Mouse (Mus musculus) T-helper 1 cell (primary cell): ENCODE data around the gene Pkp4.
"Not testable (repeated sequence)": the region's sequence is repeated elsewhere in the genome, so short reads cannot be mapped to it uniquely, and the experiment has no call there.

Source experiments
- in situ Hi-C: fragments of 300-600 bp; cut with MboI, MseI; formaldehyde crosslinking; loops from one replicate; pipeline ENCODE4 v1.15.1; 2025; ENCODE audit warnings: high pct_unique_total_duplicates

The Pkp4 gene

DNA sequence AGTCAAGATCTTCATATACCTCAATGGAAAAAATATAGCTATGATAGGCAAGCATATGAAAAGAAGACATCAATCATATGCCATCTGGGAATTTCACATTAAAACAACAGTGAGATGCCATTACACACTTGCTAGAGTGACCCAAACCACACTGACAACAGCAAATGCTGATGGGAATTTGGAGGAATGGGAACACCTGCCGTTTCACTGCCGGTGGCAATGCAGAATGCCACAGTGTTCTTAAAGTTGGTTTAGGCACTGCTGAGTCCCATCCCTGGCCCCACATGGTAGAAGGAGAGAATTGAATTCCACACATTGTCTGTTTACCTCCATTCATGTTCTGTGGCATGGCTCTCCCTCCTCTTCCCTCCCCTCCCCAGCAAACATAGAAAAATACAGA lies 212.5 kb downstream of the Pkp4 start:
- in situ Hi-C loops, result no loop called here

DNA sequence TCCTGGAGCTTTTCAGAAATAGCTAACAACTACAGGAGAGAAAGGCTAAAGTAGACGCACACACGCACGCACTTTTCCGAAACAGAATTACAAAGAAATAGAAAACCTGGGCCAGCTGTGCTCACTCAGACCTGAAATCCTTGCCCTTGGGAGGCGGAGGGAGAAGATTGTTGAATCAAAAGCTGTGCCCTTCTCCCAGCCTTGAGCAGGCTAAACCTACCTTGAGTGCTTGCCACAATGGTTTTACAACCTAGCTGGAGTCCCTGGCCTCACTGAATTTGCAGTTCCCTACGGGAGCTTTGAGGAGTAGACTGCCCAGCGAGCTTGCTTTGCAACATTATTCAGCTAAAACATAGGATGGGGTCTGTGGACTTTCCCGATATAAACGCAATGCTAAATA lies 217.4 kb downstream of the Pkp4 start:
- in situ Hi-C loops, result no loop called here

DNA sequence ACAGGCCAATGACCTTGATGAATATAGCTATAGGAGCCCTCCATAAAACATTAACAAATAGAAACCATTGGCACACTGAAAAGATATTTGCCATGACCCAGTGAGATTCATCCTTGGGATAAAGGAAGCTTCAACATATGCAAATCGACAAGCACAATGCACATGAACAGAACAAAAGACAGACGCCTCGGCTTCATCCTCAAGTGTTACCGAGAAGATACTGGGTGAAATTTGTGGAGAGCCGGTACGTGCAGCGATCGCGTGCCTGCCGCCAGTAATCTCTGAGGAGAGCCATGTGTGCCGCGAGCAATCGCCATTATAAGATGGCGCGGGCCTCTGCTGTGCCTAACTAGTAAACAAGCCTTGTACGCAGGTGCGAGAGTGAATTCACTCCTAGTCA lies 218.2 kb downstream of the Pkp4 start:
- in situ Hi-C loops, result not testable (repeated sequence)

DNA sequence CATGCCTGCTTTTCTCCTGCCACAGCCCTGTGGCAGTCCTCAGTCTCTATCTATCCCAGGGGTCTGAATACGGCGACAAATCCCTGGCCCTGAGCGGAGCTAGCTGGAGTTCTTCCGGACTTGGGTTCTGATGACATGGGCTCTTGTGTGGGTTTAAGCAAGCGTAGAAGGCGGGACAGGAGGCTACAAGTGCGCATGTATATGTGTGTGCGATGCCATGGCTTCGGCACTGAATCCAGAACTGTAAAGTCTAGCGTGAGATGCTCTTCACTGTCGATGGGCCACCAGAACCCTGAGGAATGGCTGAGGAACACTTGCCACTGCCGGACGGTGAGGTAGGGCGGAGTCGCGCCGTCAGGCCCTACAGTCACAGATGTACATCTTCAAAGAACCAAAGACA lies 222.6 kb downstream of the Pkp4 start:
- in situ Hi-C loops, result no loop called here

DNA sequence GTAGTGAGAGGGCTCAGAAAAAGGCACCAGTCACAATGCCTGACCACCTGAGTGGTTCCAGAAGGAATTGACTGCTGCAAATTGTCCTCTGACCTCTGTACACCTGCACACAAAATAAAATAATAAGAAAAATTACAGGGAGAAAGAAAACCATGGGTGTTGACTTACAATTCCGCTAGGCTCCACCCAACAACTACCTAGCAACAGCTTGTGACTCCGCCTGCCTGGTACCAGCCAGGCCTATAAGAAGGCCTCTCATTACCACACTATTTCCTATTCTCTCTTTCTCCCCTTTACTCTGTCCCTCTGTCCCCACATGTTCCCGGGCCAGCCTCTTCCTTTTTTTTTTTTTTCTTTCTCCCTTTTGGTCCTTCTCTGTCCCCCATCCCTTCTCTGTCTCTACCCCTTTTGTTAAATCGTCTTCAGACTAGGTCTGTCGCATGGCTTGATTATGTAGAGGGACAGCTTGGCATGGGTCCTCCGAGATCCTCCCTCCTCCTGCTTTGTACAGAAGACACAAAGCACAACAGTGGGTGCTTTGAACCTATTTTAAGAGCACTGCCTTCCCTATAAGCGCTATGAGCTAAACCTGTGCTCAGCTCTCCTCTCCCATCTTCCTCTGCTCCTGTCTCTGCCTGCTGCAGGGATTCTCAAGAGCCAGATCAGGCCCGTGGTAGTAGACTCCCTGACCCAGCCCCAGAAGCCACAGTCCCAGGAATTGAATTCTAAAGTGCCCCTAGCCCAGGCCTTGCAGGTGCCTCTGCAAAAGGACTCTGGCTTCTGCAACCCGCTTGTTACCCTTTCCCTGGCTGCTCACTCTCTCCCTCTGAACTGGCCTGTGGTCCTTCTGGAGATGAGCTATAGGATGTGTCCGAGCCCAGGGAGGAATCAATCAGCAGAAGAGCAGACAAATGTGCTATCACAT lies 223.5 kb downstream of the Pkp4 start:
- in situ Hi-C loops, result no loop called here

DNA sequence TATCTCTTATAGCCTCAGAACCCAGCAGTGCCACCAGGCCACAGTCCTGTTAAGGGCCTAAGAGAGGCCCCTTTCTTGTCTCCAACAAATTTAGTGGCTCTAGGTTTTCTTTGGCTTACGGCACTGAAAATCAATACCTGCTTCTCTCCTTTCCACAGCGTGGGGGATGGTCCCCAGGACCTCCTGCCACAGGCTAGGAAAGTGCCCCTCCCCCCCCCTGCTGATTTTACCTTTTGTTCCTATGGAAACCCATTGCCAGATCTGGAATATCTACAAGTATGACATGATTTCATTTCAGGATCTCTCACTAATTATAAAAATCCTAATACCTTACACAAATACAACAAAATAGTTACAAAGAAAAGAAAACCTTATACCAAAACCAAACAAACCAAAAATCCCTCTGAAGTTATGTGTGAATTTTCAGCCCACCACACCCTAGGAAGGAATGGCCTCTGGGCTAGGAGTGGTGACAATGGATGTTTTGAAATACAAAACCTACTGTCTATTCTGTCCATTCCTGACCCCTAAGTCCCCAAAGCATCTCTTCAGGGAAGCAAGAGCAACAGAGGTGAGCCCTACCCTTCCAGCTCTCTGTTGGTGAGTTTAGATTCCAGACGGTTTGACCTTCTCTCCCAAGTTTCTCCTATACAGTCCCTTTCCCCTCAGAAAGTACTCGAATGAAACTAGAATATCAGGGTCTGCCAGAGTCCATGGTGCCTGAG lies 224.7 kb downstream of the Pkp4 start:
- in situ Hi-C loops, result no loop called here

DNA sequence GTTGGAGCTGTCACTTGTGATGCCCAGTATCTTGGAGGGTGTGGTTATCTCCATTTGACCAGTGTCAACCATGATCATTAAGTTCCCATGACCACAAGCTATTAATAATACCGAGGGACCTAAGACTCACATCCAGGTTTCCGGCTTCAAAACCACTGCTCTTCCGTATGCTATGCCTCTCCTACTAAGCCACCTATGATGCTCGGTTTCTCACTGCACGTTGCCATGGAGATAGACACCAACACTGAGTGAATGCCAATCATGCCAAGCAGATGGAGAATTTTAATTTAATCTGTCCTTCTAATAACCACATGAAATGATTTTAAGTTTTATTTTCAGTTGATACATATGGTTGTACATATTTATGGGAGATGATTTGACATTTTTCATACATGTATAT lies 229.3 kb downstream of the Pkp4 start:
- in situ Hi-C loops, result no loop called here

DNA sequence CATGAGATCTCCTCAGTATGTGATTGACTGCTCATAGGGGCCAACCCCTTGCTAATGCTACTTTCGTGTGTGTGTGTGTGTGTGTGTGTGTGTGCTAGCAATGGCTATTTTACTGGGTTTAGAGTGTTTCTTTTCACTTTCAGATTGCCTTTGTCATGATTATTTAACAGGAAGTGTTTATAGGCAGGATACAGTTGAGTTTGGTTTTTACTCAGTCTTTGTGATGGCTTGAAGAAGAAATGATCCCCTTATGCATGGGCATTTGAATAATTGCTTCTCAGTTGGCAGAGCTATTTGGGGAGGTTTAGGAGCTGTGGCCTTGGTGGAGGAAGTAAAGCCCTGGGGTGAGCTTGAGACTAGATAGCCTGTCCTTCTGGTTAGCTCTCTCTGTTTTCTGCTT lies 232.5 kb downstream of the Pkp4 start:
- in situ Hi-C loops, result no loop called here

DNA sequence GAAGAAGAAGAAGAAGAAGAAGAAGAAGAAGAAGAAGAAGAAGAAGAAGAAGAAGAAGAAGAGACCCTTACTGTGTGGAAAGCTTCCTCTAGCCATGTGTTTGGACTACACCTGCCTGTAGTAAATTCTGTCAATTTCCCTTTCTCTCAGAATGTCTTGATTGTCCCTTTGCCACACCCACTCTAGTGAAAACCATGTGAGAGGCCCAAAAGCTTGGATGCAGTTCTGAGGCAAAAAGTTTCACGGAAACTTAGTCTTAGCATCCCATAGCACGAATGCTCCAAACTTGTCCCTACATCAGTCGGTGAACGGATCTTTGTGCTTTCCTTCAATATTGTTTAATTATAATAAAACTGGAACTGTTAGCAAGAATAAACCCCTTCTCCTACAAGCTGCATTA lies 234.0 kb downstream of the Pkp4 start:
- in situ Hi-C loops, result no loop called here

DNA sequence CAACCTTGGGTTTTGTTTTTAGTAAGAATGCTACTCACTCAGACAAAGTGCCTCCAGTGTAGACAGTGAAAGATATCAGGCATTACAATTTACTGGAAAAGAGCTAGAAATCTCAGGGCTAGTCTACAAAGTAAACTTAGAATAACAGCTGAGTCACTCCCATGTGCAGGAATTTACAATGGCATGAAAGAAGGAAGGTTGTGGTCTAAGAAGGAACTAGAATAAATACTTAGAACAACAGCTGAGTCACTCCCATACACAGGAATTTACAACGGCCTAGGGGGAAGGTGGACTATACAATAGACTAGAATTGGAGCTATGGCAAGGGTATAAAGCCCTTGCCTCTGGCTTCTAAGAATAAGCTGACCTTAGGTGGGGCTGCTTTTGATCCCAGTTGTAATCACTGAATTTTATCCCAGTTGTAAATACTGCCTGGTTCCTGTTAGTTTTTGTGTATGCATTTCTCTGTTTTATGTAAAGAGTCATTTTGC lies 234.6 kb downstream of the Pkp4 start:
- in situ Hi-C loops, result not testable (repeated sequence)

DNA sequence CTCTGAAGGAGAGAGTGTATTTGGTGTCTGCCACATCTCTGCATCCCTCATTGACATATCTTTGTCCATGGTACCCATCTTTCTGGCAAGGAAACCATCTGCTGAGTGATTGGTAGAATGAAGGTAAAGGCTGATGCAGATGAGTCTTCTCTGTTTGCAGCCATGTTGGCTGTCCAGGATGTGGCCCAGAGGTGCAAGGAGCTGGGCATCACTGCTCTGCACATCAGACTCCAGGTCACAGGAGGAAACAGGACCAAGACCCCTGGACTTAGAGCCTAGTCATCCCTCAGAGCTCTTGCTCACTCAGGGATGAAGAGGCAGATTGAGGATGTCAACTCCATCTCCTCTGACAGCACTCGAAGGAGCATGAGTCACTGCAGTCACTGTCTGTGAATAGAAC lies 235.9 kb downstream of the Pkp4 start:
- in situ Hi-C loops, result no loop called here

DNA sequence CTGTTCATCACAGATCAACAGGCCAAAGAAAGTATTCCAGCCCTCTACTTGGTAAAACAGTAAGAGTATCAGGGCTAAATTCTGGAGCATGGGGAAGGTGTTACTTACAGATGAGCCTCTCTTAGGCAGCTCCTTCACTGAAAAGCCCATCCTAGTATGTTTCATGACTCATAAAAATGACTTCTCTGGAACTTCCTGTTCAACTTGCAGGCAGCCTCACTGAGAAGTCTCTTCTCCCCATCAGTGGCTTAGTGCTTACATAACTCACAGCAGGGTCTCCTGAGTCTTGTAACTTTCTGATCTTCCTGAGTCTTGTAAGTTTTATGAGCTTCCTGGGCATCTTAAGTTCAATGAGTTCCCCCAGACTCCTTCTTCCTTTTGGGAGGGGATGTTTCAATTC lies 236.9 kb downstream of the Pkp4 start:
- in situ Hi-C loops, result no loop called here

DNA sequence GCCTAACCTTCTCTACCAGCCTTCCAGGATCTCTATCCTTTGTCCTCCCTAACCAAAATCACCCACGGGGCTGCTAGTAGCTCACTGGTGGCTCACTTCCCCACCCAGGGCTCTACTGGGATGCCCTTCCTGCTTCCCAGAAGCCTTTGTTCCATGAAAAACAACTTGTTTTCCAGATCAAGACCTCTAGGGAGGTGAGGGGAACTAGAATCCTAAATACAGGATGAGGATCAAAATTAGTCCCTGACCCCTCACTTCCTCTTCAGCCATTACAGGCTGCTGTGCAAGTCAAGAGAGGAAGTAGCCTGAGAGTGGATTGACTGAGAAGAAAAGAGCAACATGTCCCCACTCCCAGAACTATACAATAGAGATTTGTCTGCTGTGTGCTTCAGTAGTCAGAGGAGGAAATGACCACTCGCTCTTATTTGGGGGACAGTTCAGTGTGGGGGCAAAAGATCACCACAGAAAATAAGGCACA lies 240.3 kb downstream of the Pkp4 start:
- in situ Hi-C loops, result no loop called here

DNA sequence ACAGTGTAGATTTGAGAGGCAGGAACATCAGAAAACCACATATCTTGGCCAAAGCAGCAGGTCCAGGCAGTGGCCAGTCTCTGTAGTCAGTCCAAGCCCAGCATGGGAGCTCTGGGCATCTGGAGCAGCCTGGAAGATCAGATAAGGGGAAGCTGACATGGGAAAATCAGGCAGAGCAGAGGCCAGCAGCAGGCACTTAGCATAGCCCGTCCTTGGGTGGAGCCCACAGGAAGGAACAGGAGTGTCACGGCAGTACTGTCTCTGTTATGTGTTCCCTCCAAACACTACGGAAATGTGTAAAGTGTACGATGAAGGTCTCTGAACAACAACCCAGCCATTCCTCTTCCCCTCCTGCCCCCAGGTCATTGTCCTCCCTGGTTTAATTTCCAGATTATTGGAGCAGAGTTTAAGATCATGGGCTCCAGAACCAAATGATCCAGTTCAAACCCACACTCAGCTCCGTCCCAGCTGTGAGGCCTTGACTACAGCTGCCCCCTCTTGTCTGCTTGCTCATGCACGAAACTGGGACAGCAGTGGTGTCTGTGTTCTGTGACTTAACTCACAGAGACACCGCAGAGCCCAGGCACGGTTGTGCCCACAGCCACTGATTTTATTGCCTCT lies 241.3 kb downstream of the Pkp4 start:
- in situ Hi-C loops, result no loop called here

DNA sequence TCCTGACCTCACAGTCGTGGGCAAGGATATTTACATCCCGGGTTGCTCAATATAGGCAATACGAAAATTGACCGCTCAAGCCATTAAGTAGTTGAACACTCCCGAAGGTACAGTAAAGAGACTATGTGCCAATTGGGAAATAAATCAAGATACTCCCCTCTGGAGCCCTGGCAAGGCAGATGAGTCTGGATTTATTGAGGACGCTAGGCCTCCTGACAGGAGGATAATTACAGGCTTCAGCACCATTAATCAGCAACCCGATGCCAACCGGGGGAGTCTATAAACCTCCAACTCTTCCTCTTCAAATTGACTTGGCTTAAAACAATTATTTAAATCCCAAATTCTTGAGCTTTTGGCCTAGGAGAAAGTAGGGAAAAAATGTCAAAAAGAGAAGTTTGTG lies 243.4 kb downstream of the Pkp4 start:
- in situ Hi-C loops, result no loop called here
